8 mouse cellular contexts compared by ENCODE assay signal in the genomic region with DNA sequence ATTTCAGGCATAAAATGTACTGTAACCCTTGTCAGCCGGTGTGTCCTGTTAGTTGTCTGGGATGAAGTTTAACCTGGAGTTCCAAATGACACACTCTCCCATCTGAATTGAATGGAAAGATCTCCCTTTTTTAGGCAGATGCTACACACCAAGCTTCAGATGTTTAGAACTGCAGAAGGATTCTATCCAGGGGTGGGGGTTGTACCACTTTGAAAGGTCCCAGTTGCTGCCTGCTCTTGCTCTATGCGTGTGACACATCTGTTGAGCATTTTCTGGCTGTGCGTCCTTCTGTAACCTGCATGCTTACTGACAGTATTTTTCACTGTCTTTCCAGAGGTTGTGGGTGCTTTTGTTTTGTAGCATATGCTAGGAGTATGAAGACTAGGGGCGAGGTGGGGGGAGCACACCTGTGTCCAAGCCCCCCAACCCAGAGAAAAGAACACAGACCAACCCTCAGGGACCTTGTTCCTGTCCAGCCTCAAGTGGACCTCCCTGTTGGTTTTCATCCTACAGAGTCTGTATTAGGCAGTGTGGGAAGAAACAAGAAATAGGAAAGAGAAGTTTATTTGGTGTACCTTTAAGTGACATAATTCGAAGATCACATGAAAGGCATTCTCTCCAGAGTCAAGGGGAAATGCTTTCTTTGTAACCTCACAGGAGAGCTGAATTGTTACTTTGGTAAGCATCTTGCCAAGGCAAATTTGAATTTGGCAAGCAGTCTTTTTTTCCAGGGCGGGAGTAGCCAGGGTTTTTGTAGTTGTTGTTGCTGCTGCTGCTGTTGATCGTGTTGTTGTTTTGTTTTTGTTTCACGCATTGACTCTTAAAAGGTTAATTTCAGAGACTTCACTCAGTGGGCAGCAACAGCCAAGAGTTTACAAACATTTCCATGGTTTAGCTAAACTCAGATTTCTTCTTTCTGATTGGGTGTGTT. TPM values are rescaled to one million over a fixed set of nuclear protein-coding genes. Genes with fewer than 3 reads are reported as not detected.
A peak's percentile ranks its signal among the peaks of the same experiment; 100 is the strongest.
DNase-seq lines count a peak whose midpoint lies in the region; ATAC-seq and TF ChIP-seq lines count a peak whose summit lies in the region.

No protein-coding gene starts in this region.

- H3K9me3 ChIP-seq in heart, embryonic 15.5 days (replicated peaks) = no peaks in the 10 kb centered on the region
- no peaks in the 10 kb centered on the region for H3K9me3 ChIP-seq in midbrain, postnatal 0 days (ENCODE audit: low read length)

- H3K27ac ChIP-seq in heart, embryonic 15.5 days = peak overlapping the region; percentile 98
- peak overlapping the region; percentile 68 for H3K27ac ChIP-seq in midbrain, postnatal 0 days (ENCODE audit: low read depth, low read length)

- H3K4me2 ChIP-seq in heart, embryonic 15.5 days = peak overlapping the region; percentile 66
- peak overlapping the region; percentile 54 for H3K4me2 ChIP-seq in midbrain, postnatal 0 days (ENCODE audit: low read depth, low read length, poor library complexity, severe bottlenecking)

- H3K36me3 ChIP-seq in C2C12 (ENCODE audit: control insufficient read depth, insufficient read depth) = peaks cover 20% of the 10 kb centered on the region
- peaks cover 4% of the 10 kb centered on the region; the same call in 1 of the 2 replicates for H3K36me3 ChIP-seq in heart, embryonic 15.5 days
- H3K36me3 ChIP-seq in midbrain, postnatal 0 days (ENCODE audit: insufficient read depth, low read length) = no peaks in the 10 kb centered on the region

- DNase-seq in brain, embryonic 14.5 days (ENCODE audit: low read depth) = peak; percentile 73
- peak; percentile 54 to 66 for DNase-seq in kidney, postnatal 36 days
- no peak for DNase-seq in midbrain, postnatal 0 days (ENCODE audit: low spot score)
- DNase-seq in cerebellum, postnatal 14 days = no peak
- no peak for DNase-seq in layer of hippocampus, postnatal 10 days (ENCODE audit: low spot score in 2 of 2)
- DNase-seq in ovary, adult 18-20 months (ENCODE audit: low spot score) = no peak

- H3K27me3 ChIP-seq in C2C12 (ENCODE audit: control insufficient read depth, insufficient read depth, insufficient read length) = no peaks in the 10 kb centered on the region
- no peaks in the 10 kb centered on the region for H3K27me3 ChIP-seq in heart, embryonic 15.5 days
- H3K27me3 ChIP-seq in midbrain, postnatal 0 days (ENCODE audit: insufficient read depth, low read length) = no peaks in the 10 kb centered on the region

- H3ac ChIP-seq in C2C12 (ENCODE audit: control insufficient read depth, insufficient read length, low read depth) = peak overlapping the region; percentile 85

- peaks cover 61% of the 10 kb centered on the region for H3K79me2 ChIP-seq in C2C12 (ENCODE audit: control insufficient read depth, insufficient read depth)

- ATAC-seq in heart, embryonic 15.5 days (replicated peaks; ENCODE audit: insufficient number of reproducible peaks, insufficient read depth, low FRiP score, low read depth) = no peak
- ATAC-seq in midbrain, postnatal 0 days (ENCODE audit: low FRiP score) = no peak

- no peak for TF ChIP-seq POLR2A in brain, embryonic 14.5 days (IDR thresholded peaks at IDR 0.05; ENCODE audit: borderline replicate concordance, extremely low read depth, insufficient read depth, insufficient read length, poor library complexity, severe bottlenecking)

- H3K4me3 ChIP-seq in C2C12 (ENCODE audit: insufficient read depth, poor library complexity, severe bottlenecking) = peak overlapping the region; percentile 55
- peak overlapping the region; percentile 58 for H3K4me3 ChIP-seq in heart, embryonic 15.5 days
- peak overlapping the region; percentile 33 for H3K4me3 ChIP-seq in midbrain, postnatal 0 days (ENCODE audit: low read depth, low read length)

- no peak for TF ChIP-seq CTCF in C2C12 (IDR thresholded peaks at IDR 0.05; ENCODE audit: control insufficient read depth, insufficient read depth, insufficient read length)
- TF ChIP-seq CTCF in brain, embryonic 14.5 days (IDR thresholded peaks at IDR 0.05; ENCODE audit: borderline replicate concordance, extremely low read depth, insufficient read depth, insufficient read length) = no peak
- TF ChIP-seq CTCF in midbrain, postnatal 0 days (IDR thresholded peaks at IDR 0.05) = no peak

- peaks cover 43% of the 10 kb centered on the region for H3K79me3 ChIP-seq in C2C12 (ENCODE audit: low read depth)

- 39% methylated on average over 8 of the region's 8 CpGs for WGBS in heart, embryonic 15.5 days
- 48% methylated on average over 8 of the region's 8 CpGs for WGBS in midbrain, postnatal 0 days

- peaks cover 52% of the 10 kb centered on the region for H3K4me1 ChIP-seq in heart, embryonic 15.5 days (replicated peaks)
- peaks cover 14% of the 10 kb centered on the region; the same call in 1 of the 2 replicates for H3K4me1 ChIP-seq in midbrain, postnatal 0 days (ENCODE audit: insufficient read depth, low read length)

- peak overlapping the region; percentile 73 for H3K9ac ChIP-seq in heart, embryonic 15.5 days
- peak overlapping the region; percentile 47; the same call in 1 of the 2 replicates for H3K9ac ChIP-seq in midbrain, postnatal 0 days (replicated peaks; ENCODE audit: low read length, poor library complexity, severe bottlenecking)

TF ChIP-seq in C2C12, 6 proteins besides CTCF, POLR2A, EP300 and RAD21:
- TF ChIP-seq MYOG (IDR thresholded peaks at IDR 0.05; ENCODE audit: control insufficient read depth, extremely low read depth, insufficient read length) (no peak), MAX (IDR thresholded peaks at IDR 0.05) (no peak), MYOD1 (IDR thresholded peaks at IDR 0.05; ENCODE audit: control insufficient read depth, insufficient read length, low read depth) (no peak), FOSL1 (IDR thresholded peaks at IDR 0.05; ENCODE audit: insufficient read depth, low read length, poor library complexity, severe bottlenecking) (no peak), CEBPB (IDR thresholded peaks at IDR 0.05; ENCODE audit: low read depth) (no peak)
TF ChIP-seq in C2C12: peak in this region for 0.

RNA-seq across cellular contexts. Expression of a gene that starts 40.4 kb away (rescaled TPM):
- 61.3 TPM for polyA plus RNA-seq in C2C12 (2012; fragmentation: generic; extraction: Trizol)
- 62.6 and 76.0 TPM in 2 replicates for polyA plus RNA-seq in brain, embryonic 14.5 days (2012; rRNA removed)
- 163 and 180 TPM in 2 replicates for polyA plus RNA-seq in heart, embryonic 15.5 days (2015; fragmentation: Nextera tagmentation; extraction: Ambion mirVana)
- total RNA-seq in midbrain, postnatal 0 days (2014; rRNA removed) = 106 and 129 TPM in 2 replicates
- 153 and 160 TPM in 2 replicates for polyA plus RNA-seq in midbrain, postnatal 0 days (2015; fragmentation: Nextera tagmentation; extraction: Ambion mirVana)
- total RNA-seq in layer of hippocampus, postnatal 10 days (2021) = 10 to 100 TPM; 62.3 to 69.6 TPM

Comparison
In these comparisons a context has a peak if more than half of its experiments do, and no peak if none do; other contexts are left out.
1. DNase-seq: peak in brain, embryonic 14.5 days (single experiment) and kidney, postnatal 36 days (2 of 2); none in midbrain, postnatal 0 days (single experiment), cerebellum, postnatal 14 days (0 of 2), layer of hippocampus, postnatal 10 days (0 of 2) and ovary, adult 18-20 months (single experiment).
2. Peak in every context shown above with its lines, with median percentiles within 50 percentile points of each other: H3K4me3 ChIP-seq.